Mouse (Mus musculus): ENCODE results near the gene Map4k4. TPM values are rescaled to one million over a fixed set of nuclear protein-coding genes. Genes with fewer than 3 reads are reported as not detected.

The Map4k4 gene
- polyA plus RNA-seq, 1 experiment from 2014 or later, result 14.4 TPM

- peaks cover 47% of the 10 kb centered on the region for H3K4me1 ChIP-seq (replicated peaks; ENCODE audit: insufficient read depth, low read length)
- DNase-seq (ENCODE audit: low spot score), result peak; percentile 37
- no peak for ATAC-seq (replicated peaks; ENCODE audit: low FRiP score, low read depth)
- no peaks in the 10 kb centered on the region for H3K36me3 ChIP-seq (ENCODE audit: insufficient read depth, low read length)
- H3K27ac ChIP-seq, result no peak overlapping the region
- WGBS, result 49% methylated on average over 5 of the region's 5 CpGs
- H3K9me3 ChIP-seq (replicated peaks; ENCODE audit: low read length), result no peaks in the 10 kb centered on the region
- H3K4me3 ChIP-seq (replicated peaks; ENCODE audit: low read depth, low read length), result no peak overlapping the region
- H3K27me3 ChIP-seq (ENCODE audit: insufficient read depth, low read length), result no peaks in the 10 kb centered on the region
- no peak overlapping the region for H3K4me2 ChIP-seq (ENCODE audit: low read length)
- H3K9ac ChIP-seq (ENCODE audit: low read depth, low read length), result no peak overlapping the region
- TF ChIP-seq CTCF (IDR thresholded peaks at IDR 0.05; ENCODE audit: low read depth), result no peak
These were observed 43.7 kb downstream of the Map4k4 start for GRCm38 (mm10) chr1:39944306-39944971.

- Histone ChIP-seq H3K4me3 (replicated peaks; ENCODE audit: low read depth, low read length) (no peak overlapping the region), H3K9me3 (replicated peaks; ENCODE audit: low read length) (no peaks in the 10 kb centered on the region), H3K27me3 (ENCODE audit: insufficient read depth, low read length) (no peaks in the 10 kb centered on the region), H3K4me2 (ENCODE audit: low read length) (no peak overlapping the region), H3K4me1 (replicated peaks; ENCODE audit: insufficient read depth, low read length) (peaks cover 50% of the 10 kb centered on the region), H3K27ac (no peak overlapping the region), H3K9ac (ENCODE audit: low read depth, low read length) (no peak overlapping the region), H3K36me3 (ENCODE audit: insufficient read depth, low read length) (no peaks in the 10 kb centered on the region)
- 47% methylated on average over 4 of the region's 4 CpGs for WGBS
- no peak for TF ChIP-seq CTCF (IDR thresholded peaks at IDR 0.05; ENCODE audit: low read depth)
- ATAC-seq (replicated peaks; ENCODE audit: low FRiP score, low read depth), result no peak
- DNase-seq (ENCODE audit: low spot score), result no peak
These were observed 44.2 kb downstream of the Map4k4 start for GRCm38 (mm10) chr1:39944972-39945323.

- 70% methylated on average over 4 of the region's 4 CpGs for WGBS
- no peak for DNase-seq (ENCODE audit: low spot score)
These were observed 45.7 kb downstream of the Map4k4 start for GRCm38 (mm10) chr1:39946391-39946790.

GRCm38 (mm10) chr1:39947179-39947578, 46.5 kb downstream of the Map4k4 start:
- DNase-seq (ENCODE audit: low spot score), result no peak
- ATAC-seq (replicated peaks; ENCODE audit: low FRiP score, low read depth), result no peak
- WGBS, result 67% methylated on average over 6 of the region's 6 CpGs
- no peaks in the 10 kb centered on the region for H3K27me3 ChIP-seq (ENCODE audit: insufficient read depth, low read length)
- H3K36me3 ChIP-seq (ENCODE audit: insufficient read depth, low read length), result no peaks in the 10 kb centered on the region
- TF ChIP-seq CTCF (IDR thresholded peaks at IDR 0.05; ENCODE audit: low read depth), result no peak
- no peak overlapping the region for H3K9ac ChIP-seq (ENCODE audit: low read depth, low read length)
- H3K4me1 ChIP-seq (replicated peaks; ENCODE audit: insufficient read depth, low read length), result peaks cover 50% of the 10 kb centered on the region
- no peak overlapping the region for H3K27ac ChIP-seq
- H3K4me3 ChIP-seq (replicated peaks; ENCODE audit: low read depth, low read length), result no peak overlapping the region
- H3K9me3 ChIP-seq (replicated peaks; ENCODE audit: low read length), result no peaks in the 10 kb centered on the region
- no peak overlapping the region for H3K4me2 ChIP-seq (ENCODE audit: low read length)

More at GRCm38 (mm10) chr1:39946391-39946790, 45.7 kb downstream of the Map4k4 start:
- Histone ChIP-seq H3K4me2 (ENCODE audit: low read length) (no peak overlapping the region), H3K27ac (no peak overlapping the region), H3K4me3 (replicated peaks; ENCODE audit: low read depth, low read length) (no peak overlapping the region), H3K4me1 (replicated peaks; ENCODE audit: insufficient read depth, low read length) (peaks cover 49% of the 10 kb centered on the region), H3K27me3 (ENCODE audit: insufficient read depth, low read length) (no peaks in the 10 kb centered on the region), H3K9me3 (replicated peaks; ENCODE audit: low read length) (no peaks in the 10 kb centered on the region), H3K36me3 (ENCODE audit: insufficient read depth, low read length) (no peaks in the 10 kb centered on the region), H3K9ac (ENCODE audit: low read depth, low read length) (no peak overlapping the region)
- no peak for ATAC-seq (replicated peaks; ENCODE audit: low FRiP score, low read depth)
- TF ChIP-seq CTCF (IDR thresholded peaks at IDR 0.05; ENCODE audit: low read depth), result no peak

- no peak overlapping the region for H3K4me2 ChIP-seq (ENCODE audit: low read length)
- DNase-seq (ENCODE audit: low spot score) (no peak), ATAC-seq (replicated peaks; ENCODE audit: low FRiP score, low read depth) (no peak)
- peaks cover 50% of the 10 kb centered on the region for H3K4me1 ChIP-seq (replicated peaks; ENCODE audit: insufficient read depth, low read length)
- WGBS, result 60% methylated on average over 6 of the region's 6 CpGs
- no peak for TF ChIP-seq CTCF (IDR thresholded peaks at IDR 0.05; ENCODE audit: low read depth)
- H3K36me3 ChIP-seq (ENCODE audit: insufficient read depth, low read length), result no peaks in the 10 kb centered on the region
- H3K9me3 ChIP-seq (replicated peaks; ENCODE audit: low read length), result no peaks in the 10 kb centered on the region
- H3K9ac ChIP-seq (ENCODE audit: low read depth, low read length), result no peak overlapping the region
- no peak overlapping the region for H3K27ac ChIP-seq
- no peak overlapping the region for H3K4me3 ChIP-seq (replicated peaks; ENCODE audit: low read depth, low read length)
- no peaks in the 10 kb centered on the region for H3K27me3 ChIP-seq (ENCODE audit: insufficient read depth, low read length)
These were observed 47.1 kb downstream of the Map4k4 start for GRCm38 (mm10) chr1:39947701-39948359.

GRCm38 (mm10) chr1:39949205-39949604, 48.5 kb downstream of the Map4k4 start:
- no peak for DNase-seq (ENCODE audit: low spot score)
- no peak for ATAC-seq (replicated peaks; ENCODE audit: low FRiP score, low read depth)
- Histone ChIP-seq H3K27me3 (ENCODE audit: insufficient read depth, low read length) (no peaks in the 10 kb centered on the region), H3K9me3 (replicated peaks; ENCODE audit: low read length) (no peaks in the 10 kb centered on the region), H3K36me3 (ENCODE audit: insufficient read depth, low read length) (no peaks in the 10 kb centered on the region), H3K9ac (ENCODE audit: low read depth, low read length) (no peak overlapping the region), H3K4me1 (replicated peaks; ENCODE audit: insufficient read depth, low read length) (peaks cover 49% of the 10 kb centered on the region), H3K4me3 (replicated peaks; ENCODE audit: low read depth, low read length) (no peak overlapping the region), H3K27ac (no peak overlapping the region), H3K4me2 (ENCODE audit: low read length) (no peak overlapping the region)
- TF ChIP-seq CTCF (IDR thresholded peaks at IDR 0.05; ENCODE audit: low read depth), result peak; percentile 31; the same call in 1 of the 2 replicates
- 20% methylated on average over 5 of the region's 5 CpGs for WGBS
